Mouse (Mus musculus): Measurements from ENCODE around the gene A330070K13Rik.

GRCm38 (mm10) chr5:130400136-130400917 is 15.9 kb upstream of the A330070K13Rik start:
- no peak for TF ChIP-seq CTCF (IDR thresholded peaks at IDR 0.05; ENCODE audit: borderline replicate concordance, insufficient read depth, low read length)
- no peak for TF ChIP-seq POLR2A (IDR thresholded peaks at IDR 0.05; ENCODE audit: low read depth, low read length)

Measured in embryonic fibroblast, embryonic 13.5 days (primary cell).